Mouse (Mus musculus) left cerebral cortex, adult 18-20 months (tissue): ENCODE measurements around the gene Zfp846. TPM values are rescaled to one million over a fixed set of nuclear protein-coding genes. Genes with fewer than 3 reads are reported as not detected.
"Not testable (repeated sequence)": the region's sequence is repeated elsewhere in the genome, so short reads cannot be mapped to it uniquely, and the experiment has no call there.

Experiments used
- DNase-seq, 2 experiments: peaks; one replicate each; pipeline ENCODE4 v3.0.0; 2021 to 2022; ENCODE audit warnings: low spot score in 2 of 2, mixed read lengths in 1 of 2
- long read RNA-seq, 2 experiments: library from polyadenylated mRNA; stranded (forward); transcript quantifications; one replicate each; pipeline ENCODE4 v2.0.0; 2021
- total RNA-seq, 2 experiments: library from RNA; stranded (reverse); gene quantifications; 2 replicates each; pipeline ENCODE4 v1.2.3; 2021

Gene Zfp846
- total RNA-seq: 10 to 100 TPM; 14.9 to 17.6 TPM
- long read RNA-seq, experiment 1, full-length matches to known transcripts: 6 of 8 reads
- long read RNA-seq, experiment 1, partial matches to known transcripts: 1 of 8 reads
- long read RNA-seq, experiment 1, other reads (novel, unspliced or antisense): 1 of 8 reads
- long read RNA-seq, experiment 2, partial matches to known transcripts: 2 of 7 reads
- long read RNA-seq, experiment 2, other reads (novel, unspliced or antisense): 5 of 7 reads

DNA sequence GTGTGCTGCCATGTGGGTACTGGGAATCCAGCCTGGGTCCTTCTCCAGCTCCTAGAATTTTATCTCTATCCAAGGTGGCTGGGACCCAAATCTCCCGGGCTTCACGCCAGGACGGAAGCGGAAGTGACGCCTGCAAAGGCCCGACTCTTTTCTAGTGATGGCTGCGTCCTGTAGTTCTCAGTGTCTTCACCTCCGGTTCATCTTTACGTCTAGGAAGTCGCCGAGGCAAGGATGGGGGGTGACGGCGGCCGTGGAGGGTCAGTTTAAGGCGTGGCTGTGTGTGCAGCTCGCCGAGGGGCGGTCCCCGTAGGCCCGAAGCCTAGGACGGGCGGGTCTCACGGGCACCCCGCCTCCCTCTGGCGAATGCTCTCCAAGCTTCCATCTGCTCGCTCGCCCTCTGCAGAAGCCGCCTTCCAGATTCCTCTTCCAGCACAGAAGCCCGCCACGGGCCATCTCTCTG is at the start of gene Zfp846:
Zfp846 (plus strand) TSS at position 117 of the 460 bp plus-strand sequence.
- peak; percentile 100 for DNase-seq

- no peak for DNase-seq
These were observed 46.7 kb upstream of the Zfp846 start for GRCm38 (mm10) chr9:20534326-20534926.

DNA sequence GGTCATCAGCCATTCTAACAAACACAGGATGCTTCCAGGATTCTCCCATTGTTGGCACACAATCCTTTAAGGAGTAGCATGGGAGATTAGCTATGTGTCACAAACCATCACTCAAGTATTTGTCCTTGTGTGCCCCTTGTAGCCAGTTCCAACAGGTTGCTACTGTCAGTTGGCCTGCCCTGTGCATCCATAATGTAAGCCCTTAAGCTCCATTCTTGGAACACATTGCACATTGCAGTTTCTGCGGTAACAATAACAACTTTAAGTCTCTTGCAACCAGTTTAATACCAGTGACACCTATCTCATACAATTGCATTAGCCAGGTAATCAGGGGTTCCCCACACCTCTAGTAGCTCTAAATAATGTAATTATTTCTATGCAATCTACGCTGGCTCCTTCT is 44.5 kb upstream of the Zfp846 start:
- no peak for DNase-seq

- no peak for DNase-seq
These were observed 37.6 kb upstream of the Zfp846 start for GRCm38 (mm10) chr9:20543496-20543895.

DNA sequence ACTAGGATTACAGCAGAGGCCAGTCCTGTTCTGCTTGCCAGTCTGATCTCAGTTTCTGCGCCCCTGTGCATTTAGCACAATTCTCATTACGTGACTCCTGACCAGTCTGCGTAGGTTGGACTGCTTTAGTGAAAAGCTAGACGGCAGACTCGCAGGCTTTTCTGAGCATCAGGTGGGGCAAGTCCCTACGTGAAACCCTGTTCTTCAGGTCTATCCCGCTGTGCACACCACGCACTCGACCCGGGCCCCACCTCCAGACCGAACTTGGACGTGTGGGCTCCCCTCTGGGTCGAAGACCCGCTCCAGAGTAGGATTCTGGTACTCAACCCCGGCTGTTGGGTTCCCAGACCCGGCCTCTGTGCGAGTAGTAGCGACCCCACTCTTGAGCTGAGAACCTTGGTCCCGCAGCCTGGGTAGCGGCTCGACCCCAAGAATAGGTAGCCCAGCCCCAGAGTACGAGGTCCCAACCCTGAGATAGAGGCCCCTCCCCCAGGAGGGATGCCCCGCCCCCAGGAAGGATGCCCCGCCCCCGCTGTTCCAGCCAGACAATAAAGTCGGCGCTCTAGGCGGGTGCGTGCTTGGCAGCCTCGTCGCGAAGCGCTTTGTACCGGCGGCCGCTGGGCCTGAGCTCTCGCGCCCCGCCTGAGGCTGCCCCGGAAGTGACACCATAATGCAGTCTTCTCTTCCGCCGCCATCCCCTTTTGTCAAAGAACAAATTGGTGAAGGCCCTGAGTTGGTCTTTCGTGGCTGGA is 36.8 kb upstream of the Zfp846 start:
- peak; percentile 64 to 68 for DNase-seq

GRCm38 (mm10) chr9:20545151-20545550 is 35.9 kb upstream of the Zfp846 start:
- DNase-seq: no peak

DNA sequence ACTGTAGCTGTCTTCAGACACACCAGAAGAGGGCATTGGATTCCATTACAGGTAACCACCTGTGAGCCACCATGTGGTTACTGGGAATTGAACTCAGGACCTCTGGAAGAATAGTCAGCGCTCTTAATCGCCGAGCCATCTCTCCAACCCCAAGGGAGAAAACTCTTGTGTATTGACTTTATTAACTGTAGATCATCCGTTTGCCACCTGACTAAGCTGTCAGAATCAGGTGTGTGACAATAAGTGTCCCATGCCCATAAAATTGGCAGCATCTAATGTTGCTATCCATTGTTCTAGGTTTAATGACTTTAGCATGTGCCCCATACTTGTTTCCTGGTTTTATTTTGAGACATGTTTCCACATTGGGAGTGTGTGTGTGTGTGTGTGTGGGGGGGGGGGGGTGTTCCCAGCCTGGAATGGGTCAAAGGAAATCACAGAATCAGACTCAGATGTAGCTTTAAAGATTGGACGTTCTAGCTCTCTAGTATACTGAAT is 29.3 kb upstream of the Zfp846 start:
- DNase-seq: no peak

DNA sequence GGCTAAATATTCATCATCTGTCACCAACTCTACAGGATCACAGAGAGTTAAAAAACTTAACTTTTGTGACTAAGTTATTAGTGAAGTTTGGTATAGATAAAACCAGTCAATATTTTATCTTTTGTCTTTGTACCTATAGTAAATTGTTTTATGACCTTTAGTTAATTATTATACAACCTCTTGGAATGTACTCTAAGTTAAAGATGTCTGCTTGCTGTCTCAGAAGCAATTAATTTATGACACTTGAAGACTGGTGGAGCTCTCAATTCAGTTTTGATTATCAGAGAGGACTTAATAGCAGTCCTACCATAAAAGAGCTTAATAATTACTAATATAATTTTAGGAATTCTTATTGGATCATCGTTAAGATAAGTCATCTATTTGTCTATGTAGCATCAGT is 28.4 kb upstream of the Zfp846 start:
- no peak for DNase-seq

DNA sequence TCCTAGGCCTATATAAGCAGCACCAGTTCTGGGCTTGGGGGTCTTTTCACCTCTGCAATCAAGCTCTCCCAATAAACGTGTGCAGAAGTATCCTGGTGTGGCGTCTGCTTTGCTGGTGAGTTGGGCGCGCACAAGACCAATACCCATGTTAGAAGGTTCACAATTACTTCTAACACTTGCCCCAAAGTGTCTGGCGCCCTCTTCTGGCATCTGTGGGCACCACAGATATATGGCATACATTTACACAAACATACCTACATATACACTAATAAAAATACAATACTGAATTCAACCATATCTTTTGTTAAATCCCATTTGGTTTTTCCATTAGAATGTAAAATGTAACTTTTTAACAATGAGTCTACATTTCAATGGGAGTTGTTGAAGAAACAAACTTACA is 18.9 kb upstream of the Zfp846 start:
- DNase-seq: no peak

- not testable (repeated sequence) for DNase-seq
These were observed 15.6 kb upstream of the Zfp846 start for GRCm38 (mm10) chr9:20565326-20566030.

DNA sequence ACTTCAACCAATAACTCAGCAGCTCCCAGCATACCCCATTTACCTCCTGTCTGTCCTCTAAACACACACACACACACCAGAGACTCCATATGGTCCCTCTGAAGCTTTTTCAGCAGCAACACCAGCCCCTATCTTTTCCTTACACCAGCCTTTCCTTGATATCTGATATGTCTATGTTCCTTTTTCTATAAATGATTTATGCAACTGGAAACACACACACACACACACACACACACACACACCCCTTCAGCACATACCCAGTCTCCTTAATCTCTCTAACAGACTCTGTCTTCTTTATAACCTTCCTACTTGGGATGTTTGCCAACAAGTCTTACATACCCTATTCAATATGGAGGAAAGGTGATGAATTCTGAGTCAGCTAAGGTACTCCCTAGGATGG is 10.0 kb upstream of the Zfp846 start:
- DNase-seq: no peak

DNA sequence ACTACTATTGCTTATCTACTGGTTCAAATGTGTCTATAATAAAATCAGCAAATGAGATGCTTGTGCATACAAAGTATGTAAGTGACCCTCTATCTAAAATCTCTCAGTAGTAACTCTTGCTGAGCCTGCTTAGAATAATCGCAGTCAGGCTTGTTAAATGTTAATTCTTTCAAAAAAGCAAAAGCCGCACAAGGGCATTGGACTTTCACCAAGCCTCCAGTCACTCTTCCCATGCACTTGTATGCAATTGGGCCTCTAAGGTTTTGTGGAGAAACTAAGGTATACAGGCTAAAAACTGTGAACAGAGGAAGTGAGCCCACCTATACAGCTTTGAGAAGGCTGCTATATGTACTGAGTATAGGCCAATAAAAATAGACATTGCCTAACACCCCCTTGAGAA is 4.5 kb upstream of the Zfp846 start:
- no peak for DNase-seq

DNA sequence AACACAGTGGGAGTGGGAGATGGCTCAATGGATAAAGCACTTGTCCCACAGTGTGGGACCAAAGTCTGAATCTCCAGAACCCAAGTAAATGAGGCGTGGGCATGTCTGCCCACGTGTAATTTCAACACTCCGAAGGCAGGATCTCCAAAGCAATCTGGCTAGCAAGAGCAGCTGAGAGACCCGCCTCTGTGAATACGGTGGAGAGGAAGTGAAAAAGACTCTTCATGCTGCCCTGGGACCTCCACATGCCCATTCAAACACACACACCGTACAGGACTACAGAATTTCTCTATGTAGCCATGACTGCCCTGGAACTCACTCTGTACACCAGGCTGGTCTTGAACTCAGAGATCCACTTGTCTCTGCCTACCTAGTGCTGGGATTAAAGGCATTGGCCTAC is 20.2 kb downstream of the Zfp846 start:
- DNase-seq: no peak

- no peak for DNase-seq
These were observed 25.2 kb downstream of the Zfp846 start for GRCm38 (mm10) chr9:20606269-20606668.

DNA sequence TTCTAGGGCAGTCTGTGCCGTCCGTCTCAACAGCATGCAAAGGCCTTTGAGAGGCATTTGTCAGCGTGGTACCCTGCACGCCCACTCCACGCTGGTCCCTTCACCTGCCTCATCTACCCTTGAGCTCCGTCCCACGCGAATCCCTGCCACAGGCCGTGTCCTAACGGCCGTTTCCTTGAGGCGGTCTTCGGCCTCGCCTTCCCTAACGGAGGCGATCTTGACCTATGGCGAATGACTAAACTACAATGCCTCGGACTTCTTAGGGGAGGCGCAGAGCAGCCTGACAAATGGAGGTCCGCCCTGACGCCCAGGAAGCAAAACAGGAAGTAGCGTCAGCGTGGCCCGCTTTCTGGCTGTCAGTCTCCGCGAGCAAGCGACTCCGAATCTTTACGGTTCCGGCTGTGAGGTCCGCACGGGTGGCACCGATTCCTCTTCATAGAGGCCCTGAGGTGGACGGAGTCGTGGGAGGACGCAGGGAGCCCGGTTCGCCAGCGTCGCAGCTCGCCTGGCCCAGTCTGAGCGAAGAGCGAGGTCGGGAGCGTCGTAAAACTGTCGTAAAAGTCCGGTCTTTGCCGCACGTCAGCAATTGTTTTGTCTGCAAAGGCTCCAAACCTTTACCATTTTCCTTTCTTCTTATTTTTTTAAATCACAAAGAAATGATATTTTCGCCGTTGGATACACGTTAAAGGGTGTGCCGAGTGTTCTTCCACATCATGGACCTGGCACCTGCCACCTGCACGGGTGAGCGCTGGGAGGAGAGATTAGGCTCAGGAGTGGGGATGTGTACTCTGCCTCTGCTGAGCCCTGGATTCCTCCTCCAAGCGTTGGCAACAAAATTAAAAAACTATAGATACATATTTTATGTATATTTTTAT is 26.2 kb downstream of the Zfp846 start:
- DNase-seq: peak; percentile 71 to 85

GRCm38 (mm10) chr9:20609831-20610464 is 28.9 kb downstream of the Zfp846 start:
- no peak for DNase-seq

DNA sequence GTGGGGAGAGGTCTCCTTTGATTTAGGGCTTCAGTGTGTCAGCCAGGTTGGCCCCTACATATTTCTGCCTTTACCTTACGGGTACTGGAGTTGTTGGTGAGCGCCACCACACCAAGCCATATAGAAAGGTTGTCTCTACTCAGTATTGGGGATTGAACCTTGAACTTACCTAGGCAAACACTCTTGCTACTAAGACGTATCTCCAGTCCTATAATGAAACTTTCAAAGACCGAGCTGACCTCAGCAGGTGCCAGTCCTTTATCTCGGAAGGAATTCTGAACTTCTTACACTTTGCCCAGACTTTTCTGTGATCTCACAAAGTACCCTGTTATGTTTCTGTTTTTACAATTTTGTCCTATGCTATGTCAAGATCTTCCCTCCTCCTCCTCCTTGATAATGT is 30.9 kb downstream of the Zfp846 start:
- no peak for DNase-seq

DNA sequence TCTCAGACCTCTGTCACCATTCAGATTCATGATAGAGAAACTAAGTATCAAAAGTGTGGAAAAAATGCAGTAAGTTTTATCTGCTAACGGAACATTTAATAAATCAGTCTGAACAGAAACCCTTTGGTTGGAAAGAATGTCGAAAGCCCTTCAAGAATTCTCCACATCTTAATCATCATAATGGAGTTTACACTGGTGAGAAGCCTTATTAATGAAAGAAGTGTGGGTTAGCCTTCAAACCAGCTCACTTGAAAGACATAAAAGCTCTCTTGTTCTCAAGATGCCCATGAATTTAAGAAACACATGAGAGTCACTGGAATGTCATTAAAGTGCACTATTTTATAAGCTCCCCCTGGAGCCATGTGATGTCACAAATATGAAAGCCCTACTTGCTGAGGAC is 35.6 kb downstream of the Zfp846 start:
- no peak for DNase-seq

DNA sequence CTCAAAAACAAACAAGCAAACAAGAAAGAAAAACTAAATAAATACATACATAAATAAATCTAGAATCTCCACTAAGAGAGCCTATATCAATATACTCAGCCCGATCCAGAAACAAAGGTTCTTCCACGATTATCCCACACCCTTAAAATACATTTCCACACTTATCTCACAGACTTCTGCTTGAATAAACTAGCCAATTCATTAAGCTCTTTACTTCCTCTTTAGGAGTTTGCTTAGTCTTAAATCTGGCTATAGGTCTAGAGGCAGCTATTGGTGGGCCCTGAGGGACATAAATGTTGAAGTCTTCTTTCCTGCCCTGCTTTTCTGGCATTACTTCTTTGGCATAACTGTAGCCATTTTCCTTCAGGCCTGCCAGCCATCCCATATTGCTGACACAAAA is 50.2 kb downstream of the Zfp846 start:
- DNase-seq: no peak

- not testable (repeated sequence) for DNase-seq
These were observed 54.6 kb downstream of the Zfp846 start for GRCm38 (mm10) chr9:20635676-20636075.
